Mouse (Mus musculus) c-Kit-positive CD71-positive TER-119-negative erythroid progenitor cells, embryonic 14.5 days (primary cell): ENCODE results near the gene Samd4.

Source experiments
- DNase-seq: peaks from one replicate; pipeline ENCODE4 v3.0.0-alpha.2; 2013; ENCODE audit warnings: low read depth

Gene Samd4

DNA sequence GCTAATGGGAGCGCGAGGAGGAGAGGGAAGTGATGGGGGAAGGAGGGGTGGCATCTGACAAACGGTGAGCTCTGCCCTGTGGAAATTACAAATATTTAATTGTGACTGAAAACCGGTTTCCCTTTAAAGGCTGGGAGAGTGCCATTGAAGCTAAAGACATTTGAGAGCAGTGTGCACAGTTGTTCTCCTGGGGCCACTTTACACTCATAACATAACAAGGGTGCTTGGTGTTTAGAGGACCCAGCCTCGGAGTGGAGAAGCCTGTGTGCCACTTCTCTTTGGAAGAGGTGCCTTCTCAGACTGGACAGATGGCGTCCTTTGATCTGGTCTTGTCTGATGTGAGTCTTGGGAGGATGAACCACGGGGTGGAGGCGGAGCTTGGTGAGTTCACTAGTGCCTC is 26.2 kb downstream of the Samd4 start:
- DNase-seq, result no peak

DNA sequence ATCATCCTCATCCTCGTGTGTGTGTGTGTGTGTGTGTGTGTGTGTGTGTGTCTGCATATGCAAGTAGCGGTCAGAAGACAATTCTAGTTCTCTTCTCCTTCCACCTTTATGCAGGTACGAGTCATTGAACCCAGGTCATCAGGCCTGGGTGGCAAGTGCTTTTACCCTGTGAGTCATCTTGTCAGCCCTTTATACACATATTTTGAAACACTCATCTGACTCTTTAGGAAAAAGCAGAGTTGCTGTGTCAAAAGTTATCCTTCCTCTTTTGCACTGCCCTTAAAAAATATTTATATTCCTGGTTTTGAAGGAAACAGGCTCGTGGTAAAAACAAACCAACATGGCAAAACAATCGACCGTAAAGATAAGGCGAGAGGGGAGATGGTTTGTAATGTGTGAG is 29.8 kb downstream of the Samd4 start:
- DNase-seq, result no peak

DNA sequence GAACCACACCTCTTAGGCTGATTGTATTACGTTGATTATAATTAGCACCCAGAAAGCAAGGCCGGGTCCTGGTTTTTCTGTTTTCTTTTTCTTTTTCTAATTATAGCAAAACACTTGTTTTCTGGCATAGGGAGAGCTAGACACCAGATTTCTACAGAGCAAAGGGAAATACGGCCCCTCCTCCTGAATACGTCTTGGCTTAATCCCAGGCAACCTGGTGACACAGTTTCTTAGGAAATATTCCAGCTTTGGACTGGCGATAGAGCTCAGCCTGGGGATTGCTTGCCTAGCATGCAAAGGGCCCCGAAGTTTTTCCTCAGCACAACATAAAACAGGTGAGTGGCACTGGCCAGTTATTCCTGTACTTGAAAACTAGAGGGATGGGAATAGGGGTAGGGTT is 31.7 kb downstream of the Samd4 start:
- no peak for DNase-seq

- DNase-seq, result no peak
Observed at GRCm38 (mm10) chr14:46915555-46915954, 32.9 kb downstream of the Samd4 start.

DNA sequence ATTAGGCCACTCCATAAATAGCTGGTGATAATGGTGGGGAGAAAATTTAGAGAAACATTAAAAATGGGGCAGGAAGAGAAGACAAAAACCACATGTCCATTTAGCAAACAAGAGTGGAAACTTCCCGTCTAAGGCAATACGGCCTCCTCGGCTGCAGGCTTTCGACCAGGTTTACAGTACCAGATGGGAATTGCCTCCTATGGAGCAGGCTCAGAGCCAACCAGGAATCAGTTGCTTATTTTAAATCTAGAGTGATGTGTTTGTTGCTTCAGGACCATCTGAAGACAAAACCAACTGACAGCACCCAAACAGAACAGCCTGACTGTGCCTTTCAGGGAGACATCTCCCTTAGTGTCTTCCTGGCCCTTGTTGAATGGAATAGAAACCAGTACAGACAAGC is 33.9 kb downstream of the Samd4 start:
- DNase-seq, result no peak

- DNase-seq, result no peak
Observed at GRCm38 (mm10) chr14:46917136-46917535, 34.5 kb downstream of the Samd4 start.

GRCm38 (mm10) chr14:46917581-46917980 is 34.9 kb downstream of the Samd4 start:
- no peak for DNase-seq

DNA sequence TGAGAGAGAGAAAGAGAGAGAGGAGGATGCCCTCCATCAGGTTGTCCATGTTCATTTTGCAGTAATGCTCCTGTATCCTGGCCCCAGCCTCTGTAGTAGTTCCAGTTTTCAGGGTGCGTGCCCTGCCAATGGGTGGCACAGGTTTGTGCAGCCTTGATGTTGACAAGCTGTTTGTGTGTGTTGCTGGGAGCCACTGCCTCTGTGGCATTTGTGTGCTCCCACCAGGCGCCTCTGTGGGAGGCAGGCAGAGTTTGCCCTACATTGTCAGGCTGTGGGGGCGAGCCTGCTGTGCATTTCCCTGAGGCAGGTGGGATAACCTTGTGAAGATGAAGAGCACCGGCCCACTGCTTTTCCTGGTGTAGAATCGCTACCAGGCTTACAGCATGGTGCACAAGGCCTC is 37.8 kb downstream of the Samd4 start:
- no peak for DNase-seq

DNA sequence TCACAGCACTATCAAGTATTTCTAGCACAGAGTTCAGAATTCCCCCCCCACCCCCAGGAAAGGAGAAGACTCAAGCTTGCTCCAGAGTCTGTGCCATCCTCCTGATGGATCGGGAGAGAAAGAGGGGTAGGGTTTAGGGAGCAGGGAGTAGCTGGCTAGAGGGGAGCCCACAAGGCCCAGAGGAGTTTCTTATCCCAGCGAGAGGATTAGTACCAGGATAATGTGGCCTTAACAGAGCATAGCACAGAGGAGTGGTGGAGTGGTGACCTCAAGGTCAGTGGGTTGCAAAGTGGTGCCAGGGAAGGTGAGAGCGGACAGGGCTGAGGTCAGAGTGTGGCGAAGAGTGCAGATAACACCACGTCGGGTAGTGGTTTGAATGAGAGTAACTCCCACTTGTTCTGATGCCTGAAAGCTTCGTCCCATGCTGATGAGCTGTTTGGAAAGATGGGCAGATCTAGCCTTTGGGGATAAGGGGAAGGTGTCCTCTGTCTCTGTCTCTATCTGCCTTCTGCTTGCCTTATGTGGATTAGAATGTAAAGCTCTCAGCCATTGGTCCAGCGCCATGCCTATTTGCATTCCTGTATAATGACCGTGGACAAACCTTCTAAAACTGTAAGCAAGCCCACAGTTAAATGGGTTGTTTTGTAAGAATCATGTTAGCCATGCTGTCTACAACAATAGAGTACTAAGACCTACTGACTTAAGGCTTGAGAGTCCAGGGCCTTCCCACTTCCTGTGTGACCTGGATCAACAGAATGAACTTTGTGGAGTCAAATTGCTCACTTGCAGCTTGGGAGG is 38.7 kb downstream of the Samd4 start:
- DNase-seq, result no peak

GRCm38 (mm10) chr14:46923931-46924330 is 41.3 kb downstream of the Samd4 start:
- no peak for DNase-seq

DNA sequence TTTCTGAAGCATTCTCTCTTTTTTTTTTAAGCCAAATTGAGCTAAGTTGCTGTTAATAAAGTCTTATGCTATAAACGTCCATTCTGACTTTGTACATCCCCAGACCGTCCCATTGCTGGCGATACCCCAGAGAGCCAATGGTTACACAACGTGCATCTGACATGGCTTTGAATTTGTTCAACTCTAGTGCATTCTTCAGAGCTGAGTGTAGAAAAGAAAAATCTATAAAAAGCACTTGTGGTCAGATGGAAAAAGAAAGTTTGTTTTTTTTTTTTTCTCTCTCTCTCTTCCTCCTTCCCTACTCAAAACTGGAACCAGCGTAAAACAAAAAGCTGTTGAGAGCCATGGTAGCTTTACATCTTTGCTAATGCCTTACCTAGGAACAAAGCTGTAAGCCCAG is 41.8 kb downstream of the Samd4 start:
- DNase-seq, result no peak

DNA sequence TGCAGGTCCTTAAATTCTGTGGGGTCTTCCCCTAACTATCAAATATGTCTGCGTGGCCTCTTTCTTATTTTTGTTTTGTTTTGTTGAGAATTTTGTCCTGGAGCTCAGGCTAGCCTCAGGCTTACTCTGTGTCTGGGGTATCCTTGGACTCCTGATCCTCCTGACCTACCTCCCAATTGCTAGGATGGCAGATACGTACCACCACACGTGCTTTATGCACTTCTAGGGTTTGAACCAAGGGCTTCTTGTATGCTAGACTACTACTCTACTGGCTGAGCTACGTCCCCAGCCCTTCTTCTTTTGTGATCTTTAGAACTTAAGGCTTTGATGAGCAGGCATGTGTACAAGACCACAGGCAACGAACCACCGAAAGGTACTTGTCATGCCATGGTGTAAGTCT is 45.9 kb downstream of the Samd4 start:
- DNase-seq, result no peak

GRCm38 (mm10) chr14:46932121-46932520 is 49.5 kb downstream of the Samd4 start:
- DNase-seq, result no peak

- no peak for DNase-seq
Observed at GRCm38 (mm10) chr14:46932708-46933107, 50.1 kb downstream of the Samd4 start.

GRCm38 (mm10) chr14:46941077-46941476 is 58.4 kb downstream of the Samd4 start:
- DNase-seq, result no peak

DNA sequence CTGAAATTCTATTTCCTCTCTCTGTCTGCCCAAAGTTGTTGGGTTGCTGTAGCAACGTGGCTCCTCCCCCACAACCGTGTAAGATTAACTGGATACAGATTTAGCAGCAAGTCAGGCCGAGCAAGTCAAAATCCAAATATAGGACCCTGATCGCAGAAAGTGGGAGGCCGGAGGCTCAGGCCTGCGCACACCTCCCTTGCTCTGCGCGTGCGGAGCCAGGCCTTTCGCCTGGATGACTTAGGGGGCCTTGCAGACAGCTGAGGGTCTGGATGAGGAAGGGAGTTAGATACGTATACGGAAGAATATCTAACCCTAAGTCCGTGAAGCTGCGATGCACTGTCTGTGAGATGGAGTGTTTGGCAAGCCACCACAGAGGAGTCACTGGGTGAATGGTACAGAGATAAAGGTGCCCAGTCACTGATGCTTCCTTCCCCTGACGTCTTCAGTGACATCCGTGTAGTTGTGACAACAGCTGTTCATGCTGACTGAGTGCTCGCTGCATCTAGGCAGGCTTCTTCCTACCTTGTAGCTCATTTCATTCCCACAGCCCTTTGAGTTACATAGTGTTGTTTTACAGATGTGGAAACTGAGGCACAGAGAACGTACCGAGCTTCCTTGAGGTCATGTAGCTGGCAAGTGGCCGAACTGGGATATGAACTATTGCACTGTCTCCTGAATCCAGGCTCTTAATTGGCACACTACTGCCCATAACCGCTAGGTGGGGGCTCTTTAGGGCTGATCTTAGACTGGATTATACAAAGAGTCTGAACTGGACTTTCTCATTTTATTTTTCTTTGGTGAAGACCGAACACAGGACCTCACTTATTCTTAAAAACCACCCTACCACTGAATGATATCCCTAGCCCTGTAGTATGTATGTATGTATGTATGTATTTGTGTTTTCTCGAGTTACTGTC is 59.5 kb downstream of the Samd4 start:
- no peak for DNase-seq

DNA sequence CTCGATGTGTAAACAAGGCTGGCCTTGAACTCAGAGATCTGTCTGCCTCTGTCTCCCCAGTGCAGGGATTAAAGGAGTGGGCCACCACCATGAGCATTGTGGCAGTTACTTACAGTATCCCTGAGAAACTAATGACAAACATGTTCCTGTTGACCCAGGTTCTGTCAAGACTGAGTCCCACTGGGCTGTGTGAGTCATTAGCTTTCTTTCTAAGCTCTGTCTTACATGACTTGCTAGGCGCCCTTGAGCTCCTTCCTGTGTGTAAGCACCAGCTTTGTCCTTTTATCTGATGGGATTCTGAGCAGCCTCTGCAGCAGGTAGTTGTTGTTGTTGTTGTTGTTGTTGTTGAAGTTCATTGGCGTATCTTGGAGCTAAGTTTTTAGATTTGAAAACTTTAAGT is 61.8 kb downstream of the Samd4 start:
- no peak for DNase-seq

- no peak for DNase-seq
Observed at GRCm38 (mm10) chr14:46945903-46946490, 63.3 kb downstream of the Samd4 start.

DNA sequence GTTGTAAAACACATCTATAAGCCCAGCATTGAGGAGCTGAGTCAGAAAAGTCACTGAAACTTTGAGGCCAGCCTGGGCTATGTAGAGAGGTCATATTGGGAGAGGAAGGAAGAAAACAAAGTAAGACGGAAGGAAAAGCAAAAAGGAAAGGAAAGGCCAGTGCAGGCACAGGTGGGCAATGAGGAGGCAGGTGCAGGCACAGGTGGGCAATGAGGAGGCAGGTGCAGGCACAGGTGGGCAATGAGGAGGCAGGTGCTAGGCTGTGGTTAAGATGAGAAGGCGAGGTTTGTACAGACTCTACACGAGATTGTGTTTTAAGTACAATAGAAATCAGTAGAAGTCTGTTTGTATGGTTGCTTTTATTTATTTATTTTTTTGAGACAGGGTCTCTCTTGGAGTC is 65.0 kb downstream of the Samd4 start:
- DNase-seq, result no peak

DNA sequence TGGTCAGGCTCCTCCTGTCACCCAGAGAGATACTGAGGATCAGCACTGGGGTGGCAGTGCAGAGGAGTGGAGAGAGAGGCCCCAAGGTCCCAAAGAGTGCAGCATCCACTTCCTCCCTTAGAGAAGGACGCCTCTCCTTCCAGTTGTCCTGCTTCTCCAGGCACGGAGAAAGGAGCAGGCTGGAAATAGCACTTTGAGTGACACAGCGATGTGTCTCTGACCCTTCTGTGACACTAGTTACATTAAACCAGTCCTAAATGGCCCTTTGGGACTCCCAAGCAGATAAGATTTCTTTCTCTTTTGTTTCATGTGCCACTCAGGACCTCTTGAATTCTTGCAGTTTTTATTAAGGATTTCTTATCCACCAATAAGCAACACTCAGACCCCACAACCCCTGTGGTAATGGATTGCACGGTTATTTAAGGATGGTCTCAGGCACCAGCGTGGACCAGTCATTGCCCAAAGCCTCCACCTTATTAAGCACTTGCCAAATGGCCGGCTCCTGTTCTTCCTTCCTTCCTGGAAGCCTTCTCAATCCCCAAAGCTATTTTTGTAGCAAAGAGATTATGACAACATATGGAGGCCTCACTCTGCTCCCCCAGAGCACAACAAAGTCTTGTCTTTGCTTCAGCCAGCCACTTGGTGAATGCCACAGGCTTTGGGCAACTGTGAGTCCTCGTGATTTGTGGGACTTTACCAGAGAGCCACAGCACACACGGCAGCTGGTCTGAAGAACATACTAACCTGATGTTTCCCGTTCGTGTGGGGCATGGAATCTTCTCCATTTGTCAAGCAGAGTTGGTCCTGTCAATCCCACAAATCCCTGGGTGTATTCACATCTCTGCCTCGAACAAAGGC is 68.1 kb downstream of the Samd4 start:
- DNase-seq, result no peak

DNA sequence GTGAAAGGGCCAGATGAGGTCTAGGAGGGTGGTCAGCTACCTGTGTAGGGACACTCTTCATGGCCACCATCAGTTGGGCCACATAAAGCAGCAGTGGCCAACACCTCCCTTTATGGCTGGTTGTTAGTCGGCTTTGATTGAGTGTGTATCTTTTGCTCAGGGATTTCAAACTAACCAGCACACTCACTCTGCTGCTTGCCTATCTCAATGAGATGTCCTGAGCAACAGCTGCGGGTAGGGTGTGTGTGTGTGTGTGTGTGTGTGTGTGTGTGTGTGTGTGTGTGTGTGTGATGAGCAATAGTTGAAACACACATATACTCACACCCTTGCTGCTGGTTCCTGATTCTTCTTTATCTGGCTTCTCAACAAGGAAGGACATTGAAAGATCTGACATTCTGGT is 69.6 kb downstream of the Samd4 start:
- no peak for DNase-seq

DNA sequence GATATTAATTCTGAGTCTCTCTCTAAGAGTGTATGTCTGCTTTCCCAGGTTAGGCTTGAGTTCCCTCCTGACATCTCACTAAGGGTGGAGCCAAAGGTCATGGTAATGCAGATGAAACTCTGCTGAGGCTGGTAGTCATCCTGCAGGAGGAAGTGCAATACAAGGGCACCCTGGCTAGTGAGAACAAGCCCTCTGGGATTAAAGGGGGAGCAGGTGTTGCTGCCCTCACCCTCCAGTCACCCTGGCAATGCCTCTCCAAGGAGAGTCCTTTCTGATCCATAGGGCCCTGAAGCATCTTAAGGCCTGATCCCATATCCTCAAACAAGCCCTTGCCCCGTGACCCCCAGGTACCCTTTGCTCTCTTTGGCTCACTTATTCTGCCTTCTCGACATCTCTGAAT is 72.5 kb downstream of the Samd4 start:
- no peak for DNase-seq
